Mouse (Mus musculus) lung, postnatal 0 days (tissue): ENCODE measurements around the gene Tm7sf2.

Source experiments
- CTCF ChIP-seq: IDR thresholded peaks from 2 replicates; pipeline ENCODE4 v1.5.1; 2016; ENCODE audit warnings: antibody characterized with exemption, mild to moderate bottlenecking
- EP300 ChIP-seq: IDR thresholded peaks from 2 replicates; pipeline ENCODE4 v1.6.1; 2016; ENCODE audit warnings: antibody characterized with exemption, mild to moderate bottlenecking, control low read depth

- TF ChIP-seq CTCF, result no peak
- no peak for TF ChIP-seq EP300
Measured at GRCm38 (mm10) chr19:6105586-6105985, 37.4 kb upstream of the Tm7sf2 start, which contains the start of gene Naaladl1.
